Mouse (Mus musculus): ENCODE results near the gene Nrxn3.

DNA sequence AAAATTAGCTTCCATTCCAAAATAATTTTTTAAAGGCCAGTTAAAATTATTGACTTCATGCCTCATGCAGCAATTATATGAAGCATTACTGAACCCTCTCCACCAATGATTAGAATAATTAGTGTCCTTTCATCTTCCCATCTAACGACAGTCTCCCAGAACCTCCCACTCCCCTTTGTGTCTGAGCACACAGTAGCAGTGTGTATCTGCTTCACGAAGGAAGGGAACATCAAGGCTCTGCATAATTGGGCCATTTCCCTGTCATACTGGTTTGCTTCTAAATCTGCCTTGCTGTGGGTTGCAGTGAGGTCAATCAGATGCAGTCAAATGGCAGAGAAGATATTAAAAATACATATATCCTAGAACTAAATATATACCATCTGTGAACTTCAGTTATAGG lies 1291.3 kb downstream of the Nrxn3 start:
- TF ChIP-seq POLR2A (IDR thresholded peaks at IDR 0.05; ENCODE audit: control insufficient read depth, extremely low read depth, insufficient read depth, low read length, poor library complexity) (no peak), CTCF (IDR thresholded peaks at IDR 0.05; ENCODE audit: borderline replicate concordance, control insufficient read depth, extremely low read depth, insufficient read depth, low read length, poor library complexity) (no peak)

All from thymus, adult 2 months (tissue).